Mouse (Mus musculus): ENCODE data around the gene Cmtm8. TPM values are rescaled to one million over a fixed set of nuclear protein-coding genes. Genes with fewer than 3 reads are reported as not detected.
A peak's percentile ranks its signal among the peaks of the same experiment; 100 is the strongest.

Cmtm8 gene
- polyA plus RNA-seq, 1 experiment, result 179 TPM

DNA sequence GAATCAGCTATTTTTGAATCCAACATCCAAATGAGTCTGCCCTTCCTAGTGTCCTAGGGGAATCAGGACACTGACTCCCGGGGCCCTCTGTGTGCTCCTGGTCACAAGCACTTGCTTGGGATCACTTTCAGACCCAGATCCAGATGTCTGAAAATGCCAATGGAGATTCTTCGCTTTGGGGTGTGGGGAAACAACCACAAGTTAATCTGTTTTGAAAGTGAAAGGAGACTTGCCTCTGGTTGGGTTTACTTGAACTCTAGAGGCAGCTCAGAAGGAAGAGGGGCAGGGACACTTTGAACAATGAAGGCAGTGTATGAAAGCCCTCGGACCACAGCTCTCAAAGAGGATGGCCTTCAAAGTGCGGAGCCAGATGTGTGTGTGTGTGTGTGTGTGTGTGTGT is 49.5 kb downstream of the Cmtm8 start:
- TF ChIP-seq POLR2A (IDR thresholded peaks at IDR 0.05; ENCODE audit: borderline replicate concordance, extremely low read depth, low read depth, low read length) (no peak), CTCF (IDR thresholded peaks at IDR 0.05; ENCODE audit: insufficient read depth, low read length) (no peak)
- H3K4me3 ChIP-seq (replicated peaks; ENCODE audit: extremely low read depth, low read depth, low read length), result no peak overlapping the region
- 68% methylated on average over 4 of the region's 4 CpGs for WGBS
- no peaks in the 10 kb centered on the region for H3K4me1 ChIP-seq (ENCODE audit: control insufficient read depth, insufficient read depth, low read length)
- no peak for DNase-seq

DNA sequence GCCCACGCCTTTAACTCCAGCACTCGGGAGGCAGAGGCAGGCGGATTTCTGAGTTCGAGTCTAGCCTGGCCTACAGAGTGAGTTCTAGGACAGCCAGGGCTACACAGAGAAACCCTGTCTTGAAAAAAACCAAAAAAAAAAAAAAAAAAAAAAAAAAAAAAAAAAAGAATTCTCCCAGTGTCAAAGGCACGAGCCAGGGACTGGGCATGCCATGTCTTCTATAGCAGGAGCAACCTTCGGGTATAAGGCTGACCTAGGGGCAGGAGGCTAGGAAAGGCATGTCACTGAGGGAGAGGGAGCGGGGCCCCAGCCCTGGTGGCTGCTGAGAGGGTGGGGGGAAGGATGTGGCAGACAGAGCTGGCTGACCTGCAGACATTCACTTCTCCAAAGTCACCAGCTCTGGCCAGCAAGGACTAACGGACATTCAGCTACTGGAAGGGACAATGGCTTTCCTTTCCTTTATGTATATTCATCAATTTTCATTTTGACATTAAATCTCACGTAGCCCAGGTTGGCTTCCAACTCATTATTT is 50.1 kb downstream of the Cmtm8 start:
- TF ChIP-seq CTCF (IDR thresholded peaks at IDR 0.05; ENCODE audit: insufficient read depth, low read length), result no peak
- no peak for TF ChIP-seq POLR2A (IDR thresholded peaks at IDR 0.05; ENCODE audit: borderline replicate concordance, extremely low read depth, low read depth, low read length)
- DNase-seq, result no peak
- WGBS, result 83% methylated on average over 9 of the region's 9 CpGs
- Histone ChIP-seq H3K4me3 (replicated peaks; ENCODE audit: extremely low read depth, low read depth, low read length) (no peak overlapping the region), H3K4me1 (ENCODE audit: control insufficient read depth, insufficient read depth, low read length) (no peaks in the 10 kb centered on the region)

DNA sequence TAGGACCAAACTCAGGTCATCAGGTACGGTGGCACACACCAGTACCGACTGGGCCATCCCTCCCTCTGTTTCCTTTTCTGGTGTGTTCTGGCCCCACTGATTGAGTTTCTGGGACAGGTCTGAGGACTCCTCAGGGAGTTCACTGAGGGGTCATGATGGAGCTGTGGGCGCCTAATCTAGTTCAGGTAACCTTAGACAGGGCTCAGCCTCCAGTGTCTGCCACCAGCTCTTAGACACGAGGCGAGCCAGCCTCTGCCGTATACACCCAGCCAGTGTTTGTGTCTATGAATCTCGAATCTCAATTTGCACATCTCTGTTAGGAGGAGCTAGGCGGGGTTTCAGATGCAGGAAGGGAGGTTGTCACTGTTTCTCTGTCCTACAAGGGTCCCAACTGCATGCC is 54.0 kb downstream of the Cmtm8 start:
- WGBS, result 81% methylated on average over 8 of the region's 8 CpGs
- TF ChIP-seq CTCF (IDR thresholded peaks at IDR 0.05; ENCODE audit: insufficient read depth, low read length) (no peak), POLR2A (IDR thresholded peaks at IDR 0.05; ENCODE audit: borderline replicate concordance, extremely low read depth, low read depth, low read length) (no peak)
- Histone ChIP-seq H3K4me3 (replicated peaks; ENCODE audit: extremely low read depth, low read depth, low read length) (no peak overlapping the region), H3K4me1 (ENCODE audit: control insufficient read depth, insufficient read depth, low read length) (no peaks in the 10 kb centered on the region)
- no peak for DNase-seq

DNA sequence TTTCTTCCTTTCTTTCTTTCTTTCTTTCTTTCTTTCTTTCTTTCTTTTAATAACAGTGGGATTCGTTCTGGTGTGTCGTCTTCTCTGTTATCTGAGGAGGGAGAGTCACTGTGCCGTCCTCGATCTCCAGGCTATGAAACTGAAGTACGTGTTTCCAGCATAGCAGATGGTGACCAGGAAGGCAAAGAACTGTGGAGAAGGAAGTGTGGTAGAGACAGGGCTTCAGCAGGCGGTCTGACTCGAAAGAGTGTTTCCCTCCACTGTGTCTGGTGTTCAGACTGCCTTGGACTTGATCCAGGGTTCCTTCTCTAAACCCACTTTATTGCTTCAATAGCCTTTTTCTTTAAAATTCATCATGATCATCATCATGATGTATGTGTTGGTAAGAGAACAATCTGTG is 54.4 kb downstream of the Cmtm8 start:
- no peak for TF ChIP-seq CTCF (IDR thresholded peaks at IDR 0.05; ENCODE audit: insufficient read depth, low read length)
- TF ChIP-seq POLR2A (IDR thresholded peaks at IDR 0.05; ENCODE audit: borderline replicate concordance, extremely low read depth, low read depth, low read length), result no peak
- WGBS, result 64% methylated on average over 7 of the region's 7 CpGs
- no peak overlapping the region for H3K4me3 ChIP-seq (replicated peaks; ENCODE audit: extremely low read depth, low read depth, low read length)
- no peak for DNase-seq
- H3K4me1 ChIP-seq (ENCODE audit: control insufficient read depth, insufficient read depth, low read length), result no peaks in the 10 kb centered on the region

DNA sequence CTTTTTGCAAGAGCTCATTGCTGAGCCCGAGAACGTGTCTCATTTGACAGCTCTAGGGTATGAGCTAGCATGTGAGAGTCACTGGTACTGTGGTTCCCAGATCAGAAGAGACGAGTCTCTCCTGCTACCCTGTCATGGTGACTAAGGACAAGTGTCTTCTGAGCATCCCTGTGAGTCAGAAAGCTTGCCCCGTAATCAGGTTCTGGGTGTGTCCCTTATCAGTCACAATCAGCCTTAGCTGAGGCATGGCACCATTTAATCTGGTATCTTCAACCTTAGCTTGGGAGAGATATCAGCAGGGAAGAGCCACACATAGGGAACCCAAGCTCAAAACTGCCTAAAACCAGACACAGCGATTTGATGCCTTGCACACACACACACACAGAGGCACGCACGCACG is 55.3 kb downstream of the Cmtm8 start:
- no peak for TF ChIP-seq POLR2A (IDR thresholded peaks at IDR 0.05; ENCODE audit: borderline replicate concordance, extremely low read depth, low read depth, low read length)
- no peak for TF ChIP-seq CTCF (IDR thresholded peaks at IDR 0.05; ENCODE audit: insufficient read depth, low read length)
- H3K4me1 ChIP-seq (ENCODE audit: control insufficient read depth, insufficient read depth, low read length), result no peaks in the 10 kb centered on the region
- 84% methylated on average over 8 of the region's 8 CpGs for WGBS
- no peak overlapping the region for H3K4me3 ChIP-seq (replicated peaks; ENCODE audit: extremely low read depth, low read depth, low read length)
- no peak for DNase-seq

DNA sequence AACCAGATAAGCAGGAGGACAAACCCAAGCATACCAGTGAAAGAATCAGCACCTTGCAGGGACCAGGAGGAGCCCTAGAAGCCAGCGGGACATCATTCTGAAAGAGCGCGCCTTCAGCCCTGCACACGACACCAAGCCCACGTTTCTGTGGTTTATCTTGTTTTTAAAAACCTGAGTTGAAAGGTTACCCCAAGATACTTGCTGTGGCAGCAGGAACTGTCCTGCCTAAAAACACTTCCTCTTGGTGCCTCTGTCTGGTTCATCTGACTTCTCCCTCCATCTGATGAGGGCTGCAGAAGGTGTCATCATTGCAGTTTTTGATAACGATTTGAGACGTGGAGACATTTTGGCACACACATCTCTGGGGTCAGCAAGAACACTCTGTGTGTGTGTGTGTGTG is 56.2 kb downstream of the Cmtm8 start:
- 81% methylated on average over 7 of the region's 7 CpGs for WGBS
- H3K4me1 ChIP-seq (ENCODE audit: control insufficient read depth, insufficient read depth, low read length), result no peaks in the 10 kb centered on the region
- no peak for TF ChIP-seq POLR2A (IDR thresholded peaks at IDR 0.05; ENCODE audit: borderline replicate concordance, extremely low read depth, low read depth, low read length)
- H3K4me3 ChIP-seq (replicated peaks; ENCODE audit: extremely low read depth, low read depth, low read length), result no peak overlapping the region
- DNase-seq, result no peak

DNA sequence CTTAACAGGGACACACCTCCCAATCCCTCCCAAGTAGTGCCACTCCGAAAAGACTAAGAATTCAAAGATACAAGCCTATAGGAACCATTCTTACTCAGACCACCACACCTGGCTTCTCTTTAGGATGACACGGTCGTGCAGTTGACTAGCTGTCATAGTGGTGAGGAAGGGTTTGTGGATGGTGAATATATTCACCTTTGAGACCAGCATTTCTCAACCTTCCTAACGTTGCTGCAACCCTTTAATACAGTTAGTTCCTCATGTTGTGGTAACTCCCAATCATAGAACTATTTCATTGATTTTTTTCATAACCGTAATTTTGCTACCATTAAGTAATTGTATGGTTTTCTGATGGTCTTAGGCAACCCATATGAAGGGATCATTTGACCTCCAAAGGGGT is 56.8 kb downstream of the Cmtm8 start:
- no peak for TF ChIP-seq POLR2A (IDR thresholded peaks at IDR 0.05; ENCODE audit: borderline replicate concordance, extremely low read depth, low read depth, low read length)
- TF ChIP-seq CTCF (IDR thresholded peaks at IDR 0.05; ENCODE audit: insufficient read depth, low read length), result no peak
- no peak overlapping the region for H3K4me3 ChIP-seq (replicated peaks; ENCODE audit: extremely low read depth, low read depth, low read length)
- 90% methylated on average over 5 of the region's 5 CpGs for WGBS

DNA sequence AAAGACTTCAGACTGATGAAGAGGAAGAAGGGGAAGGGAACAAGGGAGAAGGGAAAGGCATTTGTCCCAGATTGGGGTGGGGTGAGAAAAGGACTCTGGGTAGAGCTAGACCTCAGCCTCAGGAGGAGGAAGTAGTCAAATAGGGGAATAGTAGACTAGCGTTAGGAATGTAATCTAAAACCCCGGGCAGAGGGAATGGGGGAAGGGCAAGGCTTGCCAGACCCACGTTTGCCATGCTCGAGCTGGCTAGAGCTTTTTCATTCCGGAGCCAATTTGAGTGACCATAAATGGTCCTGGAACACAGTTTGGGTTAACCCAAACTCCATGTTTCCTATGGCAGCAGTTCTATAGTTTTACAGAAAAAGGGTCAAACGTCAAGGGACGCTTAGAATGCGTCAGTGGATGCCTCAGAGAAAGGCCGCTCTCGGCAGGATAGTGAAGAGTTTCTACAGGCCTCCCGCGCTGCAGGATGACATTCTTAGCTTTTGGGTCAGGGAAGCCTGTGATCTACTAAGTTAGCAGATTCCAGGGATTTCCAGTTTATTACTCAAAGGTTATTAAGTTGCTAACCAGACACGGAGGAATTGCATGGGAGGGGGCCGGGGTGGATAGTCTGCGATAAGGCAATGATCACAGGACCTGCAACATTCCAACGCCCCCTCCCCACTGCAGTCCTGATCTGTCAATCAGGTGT is 58.4 kb downstream of the Cmtm8 start:
- no peak for DNase-seq
- WGBS, result 36% methylated on average over 16 of the region's 16 CpGs

More for the DNA sequence above, 56.8 kb downstream of the Cmtm8 start:
- no peak for DNase-seq
- H3K4me1 ChIP-seq (ENCODE audit: control insufficient read depth, insufficient read depth, low read length), result no peaks in the 10 kb centered on the region

DNA sequence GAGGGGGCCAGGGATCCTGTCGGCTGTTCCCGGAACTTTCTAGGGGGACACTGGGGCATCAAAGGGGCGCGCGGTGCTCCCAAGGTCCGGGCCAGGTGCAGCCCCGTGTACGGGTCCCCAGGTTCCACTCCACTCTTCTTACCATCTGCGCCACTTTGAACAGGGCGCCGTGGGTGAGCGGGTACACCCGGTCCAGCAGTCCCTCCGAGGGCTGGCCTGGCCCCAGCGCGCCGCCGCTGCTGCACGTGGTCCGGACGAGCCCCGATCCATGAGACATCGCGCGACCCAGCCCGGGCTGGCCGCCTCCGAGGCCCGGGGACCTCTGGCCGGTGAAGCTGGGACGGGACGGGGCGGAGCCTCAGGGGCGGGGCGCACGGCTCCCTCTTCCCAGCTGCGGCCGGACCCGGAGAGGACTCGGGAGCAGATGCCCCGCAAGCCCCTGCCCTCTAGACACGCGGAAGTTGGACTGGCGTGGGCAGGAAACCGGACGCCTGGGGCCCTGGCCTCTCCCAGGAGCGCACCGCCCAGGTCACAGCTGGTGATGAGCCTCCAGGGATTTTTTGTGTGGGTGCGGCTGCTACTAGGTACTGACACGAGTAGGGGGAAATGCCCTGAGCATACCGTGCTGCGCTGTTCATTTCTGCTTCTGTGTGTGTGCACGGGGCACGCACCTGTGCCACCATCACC is 62.3 kb downstream of the Cmtm8 start, which contains the start of gene Cmtm7:
Gene Cmtm7 (minus strand): TSS at position 331 of the 687 bp plus-strand sequence.
- WGBS, result 1% methylated on average over 54 of the region's 54 CpGs
- no peaks in the 10 kb centered on the region for H3K4me1 ChIP-seq (ENCODE audit: control insufficient read depth, insufficient read depth, low read length)
- H3K4me3 ChIP-seq (replicated peaks; ENCODE audit: extremely low read depth, low read depth, low read length), result peak within 1 kb of the TSS; percentile 76
- TF ChIP-seq POLR2A (IDR thresholded peaks at IDR 0.05; ENCODE audit: borderline replicate concordance, extremely low read depth, low read depth, low read length) (peak; percentile 16; the same call in 1 of the 2 replicates), CTCF (IDR thresholded peaks at IDR 0.05; ENCODE audit: insufficient read depth, low read length) (no peak)
- DNase-seq, result peak; percentile 76

More for the DNA sequence above, 58.4 kb downstream of the Cmtm8 start:
- H3K4me1 ChIP-seq (ENCODE audit: control insufficient read depth, insufficient read depth, low read length), result no peaks in the 10 kb centered on the region
- no peak overlapping the region for H3K4me3 ChIP-seq (replicated peaks; ENCODE audit: extremely low read depth, low read depth, low read length)
- TF ChIP-seq POLR2A (IDR thresholded peaks at IDR 0.05; ENCODE audit: borderline replicate concordance, extremely low read depth, low read depth, low read length) (no peak), CTCF (IDR thresholded peaks at IDR 0.05; ENCODE audit: insufficient read depth, low read length) (no peak)

Data from lung, adult 2 months (tissue).